Mouse (Mus musculus) liver, postnatal 0 days (tissue): ENCODE data around the gene Ddhd1. TPM values are rescaled to one million over a fixed set of nuclear protein-coding genes. Genes with fewer than 3 reads are reported as not detected.

ENCODE experiments used
- ATAC-seq: fragments of 200-750 bp; cut with Nextera tagmentation; 2 replicates; pipeline ENCODE4 v1.8.0; 2017; ENCODE audit warnings: mild to moderate bottlenecking, moderate library complexity
- DNase-seq: peaks from one replicate; pipeline ENCODE4 v3.0.0-alpha.2; 2016
- H3K27ac ChIP-seq: fragments of 300-500 bp; sonication (generic); 2 replicates; pipeline ENCODE4 v1.5.1; 2014; ENCODE audit warnings: antibody characterized with exemption, moderate library complexity, mild to moderate bottlenecking, low read depth
- H3K27me3 ChIP-seq: fragments of 300-500 bp; sonication (generic); 2 replicates; pipeline ENCODE4 v1.6.1; 2014; ENCODE audit warnings: low read length, control low read depth, mixed read lengths; ENCODE audit not compliant: insufficient read depth
- H3K36me3 ChIP-seq: fragments of 300-500 bp; sonication (generic); replicated peaks from 2 replicates; pipeline ENCODE4 v1.6.1; 2014; ENCODE audit warnings: mild to moderate bottlenecking, control low read depth, low read length, moderate library complexity, mixed read lengths; ENCODE audit not compliant: insufficient read depth
- H3K4me1 ChIP-seq: fragments of 300-500 bp; sonication (generic); 2 replicates; pipeline ENCODE4 v1.6.1; 2014; ENCODE audit warnings: antibody characterized with exemption, mild to moderate bottlenecking, control low read depth; ENCODE audit not compliant: insufficient read depth
- H3K4me2 ChIP-seq: fragments of 300-500 bp; sonication (generic); 2 replicates; pipeline ENCODE4 v1.6.1; 2014; ENCODE audit warnings: low read depth, mild to moderate bottlenecking, low read length, moderate library complexity, mixed read lengths
- H3K4me3 ChIP-seq: fragments of 300-500 bp; sonication (generic); 2 replicates; pipeline ENCODE4 v1.5.1; 2014; ENCODE audit warnings: low read depth, low read length
- H3K9ac ChIP-seq: fragments of 300-500 bp; sonication (generic); replicated peaks from 2 replicates; pipeline ENCODE4 v1.6.1; 2014; ENCODE audit warnings: mild to moderate bottlenecking, moderate library complexity
- H3K9me3 ChIP-seq: fragments of 300-500 bp; sonication (generic); 2 replicates; pipeline ENCODE4 v1.6.1; 2016; ENCODE audit warnings: mild to moderate bottlenecking, control low read depth, low read length, mixed read lengths
- CTCF ChIP-seq: sonication (generic); IDR thresholded peaks from 2 replicates; pipeline ENCODE4 v1.5.1; 2016; ENCODE audit warnings: antibody characterized with exemption, low read depth
- EP300 ChIP-seq: IDR thresholded peaks from 2 replicates; pipeline ENCODE4 v1.6.1; 2016; ENCODE audit warnings: antibody characterized with exemption, low read depth, mild to moderate bottlenecking
- WGBS: fragments of 180-500 bp; shearing (Covaris S2); extraction: QIAGEN DNeasy Blood & Tissue Kit; methylation state at CpG from one replicate; pipeline ENCODE4 v1.1.7; 2014; ENCODE audit not compliant: insufficient replicate concordance; 5-methylcytosine and 5-hydroxymethylcytosine counted together
- polyA plus RNA-seq: library from polyadenylated mRNA; unstranded; fragments of >200 nt; fragmentation: Nextera tagmentation; extraction: Ambion mirVana; gene quantifications from 2 replicates; pipeline ENCODE4 v1.2.1, GENCODE M21; 2015

The Ddhd1 gene
- polyA plus RNA-seq, 1 experiment from 2014 or later: 3.7 TPM

- ATAC-seq: no peak
- Histone ChIP-seq H3K9ac (no peak overlapping the region), H3K4me2 (no peak overlapping the region), H3K36me3 (no peaks in the 10 kb centered on the region), H3K27me3 (no peaks in the 10 kb centered on the region), H3K4me1 (no peaks in the 10 kb centered on the region; the same call in 1 of the 2 replicates), H3K9me3 (no peaks in the 10 kb centered on the region), H3K27ac (no peak overlapping the region), H3K4me3 (no peak overlapping the region)
- WGBS: 72% methylated on average over 4 of the region's 4 CpGs
- no peak for DNase-seq
- TF ChIP-seq CTCF: no peak
- TF ChIP-seq EP300: no peak
These were observed 105.5 kb downstream of the Ddhd1 start for GRCm38 (mm10) chr14:45552431-45552830.

GRCm38 (mm10) chr14:45551121-45551768 lies 106.7 kb downstream of the Ddhd1 start:
- Histone ChIP-seq H3K4me2 (0 out of 2 replicates have a peak overlapping the region, but pooled peaks have one; percentile 6), H3K27ac (0 out of 2 replicates have a peak overlapping the region, but pooled peaks have one; percentile 79), H3K4me3 (no peak overlapping the region), H3K9ac (no peak overlapping the region), H3K4me1 (peaks cover under 1% of the 10 kb centered on the region), H3K27me3 (no peaks in the 10 kb centered on the region), H3K9me3 (no peaks in the 10 kb centered on the region), H3K36me3 (no peaks in the 10 kb centered on the region)
- 58% methylated on average over 17 of the region's 17 CpGs for WGBS
- peak; percentile 43 for DNase-seq
- TF ChIP-seq CTCF (peak; percentile 72), EP300 (no peak)
- no peak for ATAC-seq

GRCm38 (mm10) chr14:45550010-45550647 lies 107.8 kb downstream of the Ddhd1 start:
- Histone ChIP-seq H3K27ac (peak overlapping the region; percentile 79), H3K4me1 (peaks cover 3% of the 10 kb centered on the region), H3K9me3 (no peaks in the 10 kb centered on the region), H3K9ac (no peak overlapping the region), H3K4me3 (no peak overlapping the region), H3K27me3 (no peaks in the 10 kb centered on the region), H3K36me3 (no peaks in the 10 kb centered on the region), H3K4me2 (no peak overlapping the region)
- 54% methylated on average over 13 of the region's 13 CpGs for WGBS
- TF ChIP-seq CTCF (no peak), EP300 (peak; percentile 41; the same call in 1 of the 2 replicates)
- ATAC-seq (peak; percentile 90), DNase-seq (peak; percentile 38)

- no peak overlapping the region for H3K27ac ChIP-seq
- TF ChIP-seq CTCF: peak; percentile 48
- TF ChIP-seq EP300: no peak
- WGBS: 67% methylated on average over 3 of the region's 3 CpGs
- no peaks in the 10 kb centered on the region for H3K27me3 ChIP-seq
- no peak overlapping the region for H3K9ac ChIP-seq
- peaks cover 3% of the 10 kb centered on the region for H3K4me1 ChIP-seq
- no peaks in the 10 kb centered on the region for H3K36me3 ChIP-seq
- H3K4me3 ChIP-seq: no peak overlapping the region
- DNase-seq: no peak
- ATAC-seq: no peak
- H3K9me3 ChIP-seq: no peaks in the 10 kb centered on the region
- no peak overlapping the region for H3K4me2 ChIP-seq
These were observed 109.8 kb downstream of the Ddhd1 start for GRCm38 (mm10) chr14:45548118-45548517.

- no peak for DNase-seq
- no peak overlapping the region for H3K9ac ChIP-seq
- TF ChIP-seq CTCF (no peak), EP300 (0 out of 2 replicates have a peak, but pooled peaks have one; percentile 17)
These were observed 113.0 kb downstream of the Ddhd1 start for GRCm38 (mm10) chr14:45544905-45545304.

GRCm38 (mm10) chr14:45544026-45544425 lies 113.9 kb downstream of the Ddhd1 start:
- 69% methylated on average over 5 of the region's 6 CpGs for WGBS
- H3K9me3 ChIP-seq: no peaks in the 10 kb centered on the region
- no peaks in the 10 kb centered on the region for H3K27me3 ChIP-seq
- H3K9ac ChIP-seq: no peak overlapping the region
- no peak overlapping the region for H3K27ac ChIP-seq
- no peak overlapping the region for H3K4me2 ChIP-seq
- ATAC-seq: no peak
- no peak for DNase-seq
- H3K36me3 ChIP-seq: no peaks in the 10 kb centered on the region
- no peak overlapping the region for H3K4me3 ChIP-seq
- TF ChIP-seq EP300 (no peak), CTCF (no peak)
- peaks cover 7% of the 10 kb centered on the region for H3K4me1 ChIP-seq

More at GRCm38 (mm10) chr14:45544905-45545304, 113.0 kb downstream of the Ddhd1 start:
- Histone ChIP-seq H3K4me3 (no peak overlapping the region), H3K4me1 (peaks cover 5% of the 10 kb centered on the region), H3K27me3 (no peaks in the 10 kb centered on the region), H3K27ac (no peak overlapping the region), H3K9me3 (no peaks in the 10 kb centered on the region), H3K36me3 (no peaks in the 10 kb centered on the region), H3K4me2 (no peak overlapping the region)
- whole genome bisulfite sequencing: 58% methylated on average over 7 of the region's 7 CpGs
- ATAC-seq: peak; percentile 70
